Comparison of ENCODE assay signal across 7 mouse cellular contexts in genomic region chr17:66107466-66107865, GRCm38 (mm10).
"Had no signal": no experiment of that assay in that cellular context is flagged by ENCODE, and none has a peak within 500 bp of the region (broad histone marks: within the 10 kb centered on the region; RNA-seq: fewer than 3 reads in every experiment).

No protein-coding gene starts in this region.

- H3K4me3 ChIP-seq: limb, embryonic 15.5 days; liver, embryonic 12.5 days; liver, embryonic 15.5 days; midbrain, embryonic 10.5 days; neural tube, embryonic 13.5 days had no signal

- H3K9ac ChIP-seq: limb, embryonic 15.5 days; liver, embryonic 12.5 days; liver, embryonic 15.5 days; neural tube, embryonic 13.5 days had no signal

- H3K27me3 ChIP-seq: limb, embryonic 15.5 days; liver, embryonic 12.5 days; liver, embryonic 15.5 days; neural tube, embryonic 13.5 days had no signal

- H3K36me3 ChIP-seq: limb, embryonic 15.5 days; liver, embryonic 12.5 days; liver, embryonic 15.5 days; midbrain, embryonic 10.5 days; neural tube, embryonic 13.5 days had no signal

- H3K9me3 ChIP-seq: limb, embryonic 15.5 days; liver, embryonic 12.5 days; liver, embryonic 15.5 days; midbrain, embryonic 10.5 days; neural tube, embryonic 13.5 days had no signal

- H3K4me2 ChIP-seq: limb, embryonic 15.5 days; liver, embryonic 12.5 days; neural tube, embryonic 13.5 days had no signal

- ATAC-seq: intestine, embryonic 16.5 days; liver, embryonic 12.5 days had no signal

- H3K27ac ChIP-seq: limb, embryonic 15.5 days; liver, embryonic 12.5 days; liver, embryonic 15.5 days; neural tube, embryonic 13.5 days; stomach, postnatal 0 days had no signal
